Comparison of ENCODE assay signal across 23 mouse cellular contexts in the genomic region with DNA sequence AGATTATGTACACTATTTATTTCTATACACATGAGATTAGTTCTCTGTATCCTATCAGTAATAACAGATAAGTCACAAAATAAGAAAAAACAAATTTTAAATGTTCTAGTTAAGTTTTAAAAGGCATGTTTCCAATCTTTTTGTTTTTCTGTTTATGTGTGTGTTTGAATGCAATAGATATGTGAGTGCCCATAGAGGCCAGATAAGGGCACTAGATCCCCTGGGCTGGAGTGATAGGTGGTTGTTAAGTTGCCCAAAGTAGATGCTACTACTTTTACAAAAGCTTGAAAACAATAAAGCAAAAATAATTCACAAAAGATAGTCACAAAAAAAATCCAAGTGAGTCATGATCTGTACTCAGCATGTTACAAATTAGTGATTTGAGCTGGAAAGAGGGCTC. TPM values are rescaled to one million over a fixed set of nuclear protein-coding genes. Genes with fewer than 3 reads are reported as not detected.
"Had no signal": no experiment of that assay in that cellular context is flagged by ENCODE, and none has a peak within 500 bp of the region (broad histone marks: within the 10 kb centered on the region; RNA-seq: fewer than 3 reads in every experiment).

No protein-coding gene starts in this region.

- DNase-seq: kidney, adult 11 months; kidney, adult 8-10 months; kidney, postnatal 10 days; kidney, postnatal 36 days; layer of hippocampus, postnatal 36 days; lung, adult 18-20 months; lung, postnatal 10 days; lung, postnatal 36 days; thymus, adult 18-20 months; thymus, postnatal 36 days had no signal

- H3K4me1 ChIP-seq: kidney, embryonic 15.5 days; lung, embryonic 15.5 days; midbrain, embryonic 13.5 days; neural tube, embryonic 13.5 days had no signal

- H3K27ac ChIP-seq: kidney, embryonic 15.5 days; left cerebral cortex, adult 2 months; lung, embryonic 15.5 days; midbrain, embryonic 13.5 days; neural tube, embryonic 13.5 days had no signal

- H3K4me2 ChIP-seq: kidney, embryonic 15.5 days; lung, embryonic 15.5 days; midbrain, embryonic 13.5 days; neural tube, embryonic 13.5 days had no signal

- ATAC-seq: inflammation-experienced regulatory T-cells, adult 6 months; midbrain, embryonic 13.5 days; midbrain, embryonic 16.5 days had no signal

- H3K9me3 ChIP-seq: kidney, embryonic 15.5 days; lung, embryonic 15.5 days; midbrain, embryonic 13.5 days; neural tube, embryonic 13.5 days had no signal

- H3K4me3 ChIP-seq: kidney, embryonic 15.5 days; left cerebral cortex, adult 2 months; lung, embryonic 15.5 days; midbrain, embryonic 13.5 days; myocyte; neural tube, embryonic 13.5 days had no signal

- H3K9ac ChIP-seq: kidney, embryonic 15.5 days; lung, embryonic 15.5 days; midbrain, embryonic 13.5 days; neural tube, embryonic 13.5 days had no signal

- H3K27me3 ChIP-seq: kidney, embryonic 15.5 days; lung, embryonic 15.5 days; midbrain, embryonic 13.5 days; neural tube, embryonic 13.5 days had no signal

RNA-seq across cellular contexts. Expression of a gene that starts 49.2 kb away (rescaled TPM):
- total RNA-seq: layer of hippocampus, postnatal 10 days; left cerebral cortex, postnatal 36 days; monocyte, adult 5-6 weeks; neutrophil, adult 5-6 weeks had no signal
- polyA plus RNA-seq: limb, embryonic 11.5 days; midbrain, embryonic 13.5 days; midbrain, embryonic 16.5 days; neural tube, embryonic 13.5 days had no signal
